Mouse (Mus musculus): ENCODE data around the gene Crisp3. TPM values are rescaled to one million over a fixed set of nuclear protein-coding genes. Genes with fewer than 3 reads are reported as not detected.
A peak's percentile ranks its signal among the peaks of the same experiment; 100 is the strongest.
"Not testable (repeated sequence)": the region's sequence is repeated elsewhere in the genome, so short reads cannot be mapped to it uniquely, and the experiment has no call there.

Gene Crisp3
- not detected in 2 replicates for polyA plus RNA-seq (2014; fragmentation: Nextera tagmentation; extraction: Ambion mirVana)

- DNase-seq = no peak
- Histone ChIP-seq H3K4me3 (replicated peaks; ENCODE audit: low read depth, low read length) (no peak within 1 kb of the TSS), H3K9ac (replicated peaks; ENCODE audit: low read length) (no peak within 1 kb of the TSS), H3K27me3 (ENCODE audit: control insufficient read depth, insufficient read depth, low read length) (no peaks in the 10 kb centered on the region), H3K36me3 (ENCODE audit: control insufficient read depth, insufficient read depth, low read length) (no peaks in the 10 kb centered on the region), H3K9me3 (ENCODE audit: control insufficient read depth, low read length) (no peaks in the 10 kb centered on the region), H3K4me2 (ENCODE audit: low read length) (no peak within 1 kb of the TSS), H3K27ac (replicated peaks; ENCODE audit: low read depth, low read length) (no peak within 1 kb of the TSS), H3K4me1 (ENCODE audit: control insufficient read depth, insufficient read depth, low read length) (no peaks in the 10 kb centered on the region)
- no peak for ATAC-seq (ENCODE audit: low FRiP score, low TSS enrichment)
Observed at GRCm38 (mm10) chr17:40242135-40242534, at the start of gene Crisp3. TSS of gene Crisp3 (minus strand) at chr17:40242288.

DNA sequence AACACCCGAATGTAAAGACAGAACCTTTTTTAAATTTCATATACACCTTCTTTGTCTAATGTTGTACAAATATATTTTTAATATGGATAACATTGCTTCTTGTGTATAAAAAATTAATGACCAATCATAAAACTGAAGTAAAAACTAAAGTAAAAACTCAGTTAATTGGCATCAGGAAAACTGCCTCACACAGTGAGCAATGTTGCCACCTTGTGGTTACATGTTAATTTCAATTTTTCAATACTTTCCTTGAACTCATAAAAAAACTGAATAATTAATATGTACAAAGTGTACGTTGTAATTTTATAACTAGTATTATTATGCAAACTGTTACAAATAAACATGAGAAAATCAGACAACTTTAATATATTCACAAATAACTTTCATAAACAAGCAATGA lies 43.3 kb upstream of the Crisp3 start:
- peak; percentile 31 for DNase-seq

DNA sequence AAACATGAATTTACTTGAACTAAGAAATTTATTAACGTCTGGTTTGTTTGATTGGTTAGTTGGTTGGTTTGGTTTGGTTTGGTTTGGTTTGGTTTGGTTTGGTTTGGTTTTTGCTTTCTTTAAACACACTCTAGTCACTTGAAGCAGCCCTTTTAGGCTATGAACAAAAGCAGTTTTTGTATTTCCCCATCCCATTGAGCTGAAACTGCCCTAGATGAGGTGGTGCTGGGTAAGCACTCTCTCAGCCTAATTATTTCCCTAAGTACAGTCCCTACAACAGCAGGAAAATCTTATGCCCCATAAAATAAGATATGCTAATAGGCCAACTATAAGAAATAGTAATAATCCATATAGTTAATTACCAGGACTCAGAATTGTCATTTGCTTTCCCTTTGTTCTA lies 33.4 kb upstream of the Crisp3 start:
- Histone ChIP-seq H3K4me2 (ENCODE audit: low read length) (no peak overlapping the region), H3K27me3 (ENCODE audit: control insufficient read depth, insufficient read depth, low read length) (no peaks in the 10 kb centered on the region), H3K9ac (replicated peaks; ENCODE audit: low read length) (no peak overlapping the region), H3K9me3 (ENCODE audit: control insufficient read depth, low read length) (no peaks in the 10 kb centered on the region), H3K36me3 (ENCODE audit: control insufficient read depth, insufficient read depth, low read length) (no peaks in the 10 kb centered on the region), H3K4me3 (replicated peaks; ENCODE audit: low read depth, low read length) (no peak overlapping the region), H3K4me1 (ENCODE audit: control insufficient read depth, insufficient read depth, low read length) (no peaks in the 10 kb centered on the region), H3K27ac (replicated peaks; ENCODE audit: low read depth, low read length) (no peak overlapping the region)
- DNase-seq (no peak), ATAC-seq (ENCODE audit: low FRiP score, low TSS enrichment) (no peak)
- 69% methylated on average over 1 of the region's 1 CpGs for WGBS

More for the DNA sequence above, 43.3 kb upstream of the Crisp3 start:
- Histone ChIP-seq H3K27me3 (ENCODE audit: control insufficient read depth, insufficient read depth, low read length) (no peaks in the 10 kb centered on the region), H3K9me3 (ENCODE audit: control insufficient read depth, low read length) (no peaks in the 10 kb centered on the region), H3K9ac (replicated peaks; ENCODE audit: low read length) (no peak overlapping the region), H3K4me2 (ENCODE audit: low read length) (no peak overlapping the region), H3K27ac (replicated peaks; ENCODE audit: low read depth, low read length) (no peak overlapping the region), H3K36me3 (ENCODE audit: control insufficient read depth, insufficient read depth, low read length) (no peaks in the 10 kb centered on the region), H3K4me3 (replicated peaks; ENCODE audit: low read depth, low read length) (no peak overlapping the region), H3K4me1 (ENCODE audit: control insufficient read depth, insufficient read depth, low read length) (no peaks in the 10 kb centered on the region)
- 82% methylated on average over 2 of the region's 2 CpGs for WGBS
- no peak for ATAC-seq (ENCODE audit: low FRiP score, low TSS enrichment)

DNA sequence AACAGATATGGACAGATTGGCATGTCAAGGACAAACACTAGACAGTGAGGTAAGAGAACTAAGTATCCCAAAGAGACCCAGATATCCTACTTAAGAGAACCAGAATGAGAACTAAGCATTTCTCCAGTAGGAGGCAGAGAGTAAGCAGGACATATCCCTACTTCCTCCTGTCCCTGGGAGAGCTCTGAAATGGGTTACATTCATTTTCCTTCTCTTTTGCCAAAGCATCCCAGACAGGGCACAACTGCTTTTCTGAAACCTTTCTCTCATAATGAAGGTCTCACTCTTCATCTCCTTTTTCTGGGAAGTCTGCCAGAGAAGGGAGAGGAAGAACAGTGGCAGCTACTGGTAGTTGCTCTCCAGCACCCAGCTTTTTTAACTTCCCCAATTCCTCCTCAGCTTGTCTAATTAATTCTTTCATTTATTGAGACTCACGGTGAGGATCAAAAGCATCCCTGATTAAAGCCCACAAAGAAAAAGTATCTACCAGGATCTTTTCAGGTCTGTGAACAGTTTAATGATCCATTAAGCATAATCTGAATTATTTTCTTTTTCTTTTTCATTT lies 32.9 kb upstream of the Crisp3 start:
- no peaks in the 10 kb centered on the region for H3K36me3 ChIP-seq (ENCODE audit: control insufficient read depth, insufficient read depth, low read length)
- WGBS = 40% methylated on average over 1 of the region's 1 CpGs
- H3K4me1 ChIP-seq (ENCODE audit: control insufficient read depth, insufficient read depth, low read length) = no peaks in the 10 kb centered on the region
- ATAC-seq (ENCODE audit: low FRiP score, low TSS enrichment) (no peak), DNase-seq (peak; percentile 3)
- H3K4me3 ChIP-seq (replicated peaks; ENCODE audit: low read depth, low read length) = no peak overlapping the region
- H3K27me3 ChIP-seq (ENCODE audit: control insufficient read depth, insufficient read depth, low read length) = no peaks in the 10 kb centered on the region
- no peak overlapping the region for H3K27ac ChIP-seq (replicated peaks; ENCODE audit: low read depth, low read length)
- H3K4me2 ChIP-seq (ENCODE audit: low read length) = no peak overlapping the region
- H3K9me3 ChIP-seq (ENCODE audit: control insufficient read depth, low read length) = no peaks in the 10 kb centered on the region
- no peak overlapping the region for H3K9ac ChIP-seq (replicated peaks; ENCODE audit: low read length)

DNA sequence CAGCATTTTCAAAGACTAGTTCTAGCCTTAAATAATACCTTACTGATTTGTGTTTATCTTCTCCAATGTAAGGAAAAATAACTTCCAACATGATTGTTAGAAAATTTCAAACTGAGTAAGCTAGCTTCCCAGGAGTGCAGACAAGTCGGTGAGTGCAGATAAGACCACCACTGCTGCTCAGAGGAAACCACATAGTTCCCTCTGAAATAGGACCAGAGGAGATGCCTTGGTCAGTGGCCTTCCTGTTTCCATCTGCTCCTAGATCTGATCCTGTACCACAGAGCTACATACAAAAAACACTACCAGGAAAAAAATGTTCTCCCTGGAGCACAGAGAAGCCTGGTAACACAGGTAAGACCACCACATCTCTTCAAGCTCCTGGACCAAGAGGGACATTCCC lies 10.4 kb upstream of the Crisp3 start:
- H3K9me3 ChIP-seq (ENCODE audit: control insufficient read depth, low read length) = no peaks in the 10 kb centered on the region
- H3K36me3 ChIP-seq (ENCODE audit: control insufficient read depth, insufficient read depth, low read length) = no peaks in the 10 kb centered on the region
- H3K4me2 ChIP-seq (ENCODE audit: low read length) = no peak overlapping the region
- no peak overlapping the region for H3K4me3 ChIP-seq (replicated peaks; ENCODE audit: low read depth, low read length)
- no peaks in the 10 kb centered on the region for H3K27me3 ChIP-seq (ENCODE audit: control insufficient read depth, insufficient read depth, low read length)
- no peak for DNase-seq
- no peak for ATAC-seq (ENCODE audit: low FRiP score, low TSS enrichment)
- WGBS = 87% methylated on average over 1 of the region's 1 CpGs
- no peak overlapping the region for H3K27ac ChIP-seq (replicated peaks; ENCODE audit: low read depth, low read length)
- H3K9ac ChIP-seq (replicated peaks; ENCODE audit: low read length) = no peak overlapping the region
- no peaks in the 10 kb centered on the region for H3K4me1 ChIP-seq (ENCODE audit: control insufficient read depth, insufficient read depth, low read length)

- Histone ChIP-seq H3K36me3 (ENCODE audit: control insufficient read depth, insufficient read depth, low read length) (no peaks in the 10 kb centered on the region), H3K9ac (replicated peaks; ENCODE audit: low read length) (no peak within 1 kb of the TSS), H3K27me3 (ENCODE audit: control insufficient read depth, insufficient read depth, low read length) (no peaks in the 10 kb centered on the region), H3K4me3 (replicated peaks; ENCODE audit: low read depth, low read length) (no peak within 1 kb of the TSS), H3K27ac (replicated peaks; ENCODE audit: low read depth, low read length) (no peak within 1 kb of the TSS), H3K9me3 (ENCODE audit: control insufficient read depth, low read length) (no peaks in the 10 kb centered on the region), H3K4me2 (ENCODE audit: low read length) (no peak within 1 kb of the TSS), H3K4me1 (ENCODE audit: control insufficient read depth, insufficient read depth, low read length) (no peaks in the 10 kb centered on the region)
- WGBS = 71% methylated on average over 4 of the region's 4 CpGs
- DNase-seq (no peak), ATAC-seq (ENCODE audit: low FRiP score, low TSS enrichment) (no peak)
Observed at GRCm38 (mm10) chr17:40208540-40208939, 33.5 kb downstream of the Crisp3 start, which contains the start of gene Pgk2. TSS of gene Pgk2 (minus strand) at chr17:40208640.

GRCm38 (mm10) chr17:40201803-40202202 lies 40.3 kb downstream of the Crisp3 start:
- H3K36me3 ChIP-seq (ENCODE audit: control insufficient read depth, insufficient read depth, low read length); H3K9ac ChIP-seq (replicated peaks; ENCODE audit: low read length); ATAC-seq (ENCODE audit: low FRiP score, low TSS enrichment); H3K4me1 ChIP-seq (ENCODE audit: control insufficient read depth, insufficient read depth, low read length); H3K4me3 ChIP-seq (replicated peaks; ENCODE audit: low read depth, low read length); DNase-seq; H3K27me3 ChIP-seq (ENCODE audit: control insufficient read depth, insufficient read depth, low read length); H3K4me2 ChIP-seq (ENCODE audit: low read length); H3K9me3 ChIP-seq (ENCODE audit: control insufficient read depth, low read length); H3K27ac ChIP-seq (replicated peaks; ENCODE audit: low read depth, low read length): not testable (repeated sequence)

GRCm38 (mm10) chr17:40190192-40190591 lies 51.9 kb downstream of the Crisp3 start:
- WGBS = 89% methylated on average over 4 of the region's 4 CpGs
- not testable (repeated sequence) for H3K27ac ChIP-seq (replicated peaks; ENCODE audit: low read depth, low read length); H3K9ac ChIP-seq (replicated peaks; ENCODE audit: low read length); H3K4me1 ChIP-seq (ENCODE audit: control insufficient read depth, insufficient read depth, low read length); H3K4me2 ChIP-seq (ENCODE audit: low read length); H3K36me3 ChIP-seq (ENCODE audit: control insufficient read depth, insufficient read depth, low read length); ATAC-seq (ENCODE audit: low FRiP score, low TSS enrichment); H3K27me3 ChIP-seq (ENCODE audit: control insufficient read depth, insufficient read depth, low read length); H3K4me3 ChIP-seq (replicated peaks; ENCODE audit: low read depth, low read length); H3K9me3 ChIP-seq (ENCODE audit: control insufficient read depth, low read length)
- DNase-seq = peak; percentile 4
